15 mouse cellular contexts compared by ENCODE assay signal in genomic region chr5:111897568-111897967, GRCm38 (mm10).
A peak's percentile ranks its signal among the peaks of the same experiment; 100 is the strongest.
DNase-seq lines count a peak whose midpoint lies in the region; ATAC-seq and TF ChIP-seq lines count a peak whose summit lies in the region.
"Had no signal": no experiment of that assay in that cellular context is flagged by ENCODE, and none has a peak within 500 bp of the region (broad histone marks: within the 10 kb centered on the region; RNA-seq: fewer than 3 reads in every experiment).

No protein-coding gene starts in this region.

- H3K9ac ChIP-seq in kidney, postnatal 0 days (ENCODE audit: low read depth, low read length) = no peak overlapping the region
- H3K9ac ChIP-seq in embryonic facial prominence, embryonic 11.5 days (replicated peaks; ENCODE audit: low read length) = no peak overlapping the region
- H3K9ac ChIP-seq: embryonic facial prominence, embryonic 15.5 days; heart, embryonic 12.5 days; hindbrain, embryonic 15.5 days; lung, embryonic 15.5 days had no signal

- H3K36me3 ChIP-seq in kidney, postnatal 0 days (ENCODE audit: insufficient read depth, low read length) = no peaks in the 10 kb centered on the region
- H3K36me3 ChIP-seq in testis, adult 2 months (ENCODE audit: control insufficient read depth, insufficient read depth, low read length) = no peaks in the 10 kb centered on the region
- H3K36me3 ChIP-seq in embryonic facial prominence, embryonic 11.5 days (replicated peaks; ENCODE audit: control insufficient read depth, insufficient read depth, low read depth, low read length) = no peaks in the 10 kb centered on the region
- H3K36me3 ChIP-seq: embryonic facial prominence, embryonic 15.5 days; heart, embryonic 12.5 days; hindbrain, embryonic 15.5 days; lung, embryonic 15.5 days had no signal

- no peak for TF ChIP-seq POLR2A in testis, adult 2 months (IDR thresholded peaks at IDR 0.05; ENCODE audit: control insufficient read depth, low read depth, low read length)

- ATAC-seq in kidney, postnatal 0 days (replicated peaks; ENCODE audit: low FRiP score, low read depth) = no peak
- ATAC-seq in embryonic facial prominence, embryonic 11.5 days (replicated peaks; ENCODE audit: insufficient number of reproducible peaks, low FRiP score, low TSS enrichment, low read depth) = no peak
- ATAC-seq in monocyte, adult 5-6 weeks (replicated peaks; ENCODE audit: insufficient number of reproducible peaks, low FRiP score, low TSS enrichment, poor library complexity, severe bottlenecking) = no peak
- ATAC-seq in erythroblast, adult 5-6 weeks (replicated peaks; ENCODE audit: low FRiP score, poor library complexity, severe bottlenecking) = no peak

- H3K27me3 ChIP-seq in kidney, postnatal 0 days (ENCODE audit: insufficient read depth, low read length) = peaks cover 29% of the 10 kb centered on the region
- H3K27me3 ChIP-seq in testis, adult 2 months (ENCODE audit: control insufficient read depth, insufficient read depth, low read length) = no peaks in the 10 kb centered on the region
- no peaks in the 10 kb centered on the region for H3K27me3 ChIP-seq in embryonic facial prominence, embryonic 11.5 days (ENCODE audit: control insufficient read depth, insufficient read depth, low read length)
- H3K27me3 ChIP-seq: lung, embryonic 15.5 days had no signal

- TF ChIP-seq CTCF in kidney, postnatal 0 days (IDR thresholded peaks at IDR 0.05; ENCODE audit: low read depth) = peak; percentile 40
- peak; percentile 1; the same call in 1 of the 2 replicates for TF ChIP-seq CTCF in testis, adult 2 months (IDR thresholded peaks at IDR 0.05; ENCODE audit: control insufficient read depth, insufficient read depth, insufficient replicate concordance, low read depth, low read length)

- H3K4me2 ChIP-seq in kidney, postnatal 0 days (ENCODE audit: low read length) = no peak overlapping the region
- H3K4me2 ChIP-seq in embryonic facial prominence, embryonic 11.5 days (ENCODE audit: low read depth, low read length) = no peak overlapping the region
- H3K4me2 ChIP-seq: embryonic facial prominence, embryonic 15.5 days; heart, embryonic 12.5 days; hindbrain, embryonic 15.5 days; lung, embryonic 15.5 days had no signal

- peaks cover 18% of the 10 kb centered on the region; the same call in 1 of the 2 replicates for H3K4me1 ChIP-seq in kidney, postnatal 0 days (replicated peaks; ENCODE audit: insufficient read depth, low read length)
- peaks cover 3% of the 10 kb centered on the region; the same call in 1 of the 2 replicates for H3K4me1 ChIP-seq in testis, adult 2 months (ENCODE audit: control insufficient read depth, insufficient read depth, low read length)
- peaks cover 9% of the 10 kb centered on the region for H3K4me1 ChIP-seq in embryonic facial prominence, embryonic 11.5 days (ENCODE audit: control insufficient read depth, insufficient read depth, low read length)

- no peaks in the 10 kb centered on the region for H3K9me3 ChIP-seq in kidney, postnatal 0 days (replicated peaks; ENCODE audit: low read length)
- no peaks in the 10 kb centered on the region for H3K9me3 ChIP-seq in embryonic facial prominence, embryonic 11.5 days (replicated peaks; ENCODE audit: control insufficient read depth, low read length)
- H3K9me3 ChIP-seq: embryonic facial prominence, embryonic 15.5 days; heart, embryonic 12.5 days; hindbrain, embryonic 15.5 days; lung, embryonic 15.5 days had no signal

- DNase-seq in kidney, postnatal 0 days (ENCODE audit: low spot score) = no peak
- DNase-seq in kidney, adult 11 months = no peak
- DNase-seq in testis, postnatal 10 days (ENCODE audit: low spot score) = no peak
- peak; percentile 34 for DNase-seq in embryonic facial prominence, embryonic 11.5 days (ENCODE audit: low spot score)
- DNase-seq: adrenal gland, postnatal 36 days; gastrocnemius, postnatal 25 days; right cerebral cortex, postnatal 14 days; thymus, adult 2 months had no signal

- no peak overlapping the region for H3K27ac ChIP-seq in kidney, postnatal 0 days
- H3K27ac ChIP-seq in testis, adult 2 months (ENCODE audit: control insufficient read depth, insufficient read depth, low read depth, low read length) = no peak overlapping the region
- H3K27ac ChIP-seq in embryonic facial prominence, embryonic 11.5 days (replicated peaks; ENCODE audit: low read depth, low read length) = no peak overlapping the region
- H3K27ac ChIP-seq: embryonic facial prominence, embryonic 15.5 days; lung, embryonic 15.5 days had no signal

- WGBS in kidney, postnatal 0 days = 62% methylated on average over 4 of the region's 4 CpGs
- 64% methylated on average over 4 of the region's 4 CpGs for WGBS in embryonic facial prominence, embryonic 11.5 days

- H3K4me3 ChIP-seq in kidney, postnatal 0 days (replicated peaks; ENCODE audit: low read depth, low read length) = no peak overlapping the region
- no peak overlapping the region for H3K4me3 ChIP-seq in testis, adult 2 months (ENCODE audit: control insufficient read depth, low read depth, low read length)
- H3K4me3 ChIP-seq in embryonic facial prominence, embryonic 11.5 days (ENCODE audit: low read depth, low read length) = no peak overlapping the region
- H3K4me3 ChIP-seq: embryonic facial prominence, embryonic 15.5 days; heart, embryonic 12.5 days; hindbrain, embryonic 15.5 days; lung, embryonic 15.5 days had no signal
